20 mouse cellular contexts compared by ENCODE assay signal in genomic region chr2:33840483-33840882, GRCm38 (mm10). TPM values are rescaled to one million over a fixed set of nuclear protein-coding genes. Genes with fewer than 3 reads are reported as not detected.
DNase-seq lines count a peak whose midpoint lies in the region; ATAC-seq and TF ChIP-seq lines count a peak whose summit lies in the region.
"Had no signal": no experiment of that assay in that cellular context is flagged by ENCODE, and none has a peak within 500 bp of the region (broad histone marks: within the 10 kb centered on the region; RNA-seq: fewer than 3 reads in every experiment).

No protein-coding gene starts in this region.

- TF ChIP-seq CTCF in liver, embryonic 14.5 days (IDR thresholded peaks at IDR 0.05; ENCODE audit: low read depth), result no peak
- no peak for TF ChIP-seq CTCF in midbrain, postnatal 0 days (IDR thresholded peaks at IDR 0.05)

- no peaks in the 10 kb centered on the region for H3K9me3 ChIP-seq in midbrain, embryonic 12.5 days
- H3K9me3 ChIP-seq in midbrain, embryonic 11.5 days (ENCODE audit: control insufficient read depth, low read length), result no peaks in the 10 kb centered on the region
- no peaks in the 10 kb centered on the region for H3K9me3 ChIP-seq in hindbrain, embryonic 14.5 days (ENCODE audit: control insufficient read depth, low read length)
- H3K9me3 ChIP-seq in liver, embryonic 14.5 days (ENCODE audit: control insufficient read depth, low read length), result no peaks in the 10 kb centered on the region
- H3K9me3 ChIP-seq in midbrain, postnatal 0 days (ENCODE audit: low read length), result no peaks in the 10 kb centered on the region
- H3K9me3 ChIP-seq: embryonic facial prominence, embryonic 10.5 days; forebrain, embryonic 12.5 days; intestine, embryonic 15.5 days had no signal

- H3K9ac ChIP-seq in midbrain, embryonic 12.5 days (replicated peaks), result no peak overlapping the region
- no peak overlapping the region for H3K9ac ChIP-seq in midbrain, embryonic 11.5 days (ENCODE audit: low read length)
- H3K9ac ChIP-seq in hindbrain, embryonic 14.5 days, result 0 out of 2 replicates have a peak overlapping the region, but pooled peaks have one; percentile 12
- peak overlapping the region; percentile 24 for H3K9ac ChIP-seq in liver, embryonic 14.5 days (replicated peaks)
- 0 out of 2 replicates have a peak overlapping the region, but pooled peaks have one; percentile 2 for H3K9ac ChIP-seq in midbrain, postnatal 0 days (replicated peaks; ENCODE audit: low read length, poor library complexity, severe bottlenecking)
- H3K9ac ChIP-seq: forebrain, embryonic 12.5 days; intestine, embryonic 15.5 days had no signal

- no peak for DNase-seq in midbrain, embryonic 11.5 days (ENCODE audit: low spot score, missing footprints)
- no peak for DNase-seq in hindbrain, embryonic 14.5 days (ENCODE audit: low spot score)
- DNase-seq in liver, embryonic 14.5 days (ENCODE audit: low read depth in 3 of 3, low spot score in 3 of 3), result no peak
- DNase-seq in midbrain, postnatal 0 days (ENCODE audit: low spot score), result no peak
- DNase-seq in B cell, adult 2 months, result no peak
- DNase-seq in embryo, embryonic 10 days (ENCODE audit: low spot score), result no peak
- DNase-seq: adrenal gland, postnatal 10 days; cerebellum, adult 11 months; cerebellum, postnatal 36 days; heart, adult 18-20 months; heart, postnatal 36 days; kidney, adult 9 months; lung, adult 2 months; lung, postnatal 36 days; thymus, postnatal 4 days had no signal

- H3K27ac ChIP-seq in midbrain, embryonic 12.5 days (replicated peaks), result peak overlapping the region; percentile 39; the same call in 1 of the 2 replicates
- H3K27ac ChIP-seq in midbrain, embryonic 11.5 days (ENCODE audit: low read depth, low read length), result no peak overlapping the region
- H3K27ac ChIP-seq in hindbrain, embryonic 14.5 days, result peak overlapping the region; percentile 40
- H3K27ac ChIP-seq in liver, embryonic 14.5 days, result peak overlapping the region; percentile 100
- 0 out of 2 replicates have a peak overlapping the region, but pooled peaks have one; percentile 9 for H3K27ac ChIP-seq in midbrain, postnatal 0 days (ENCODE audit: low read depth, low read length)
- H3K27ac ChIP-seq: embryonic facial prominence, embryonic 10.5 days; intestine, embryonic 15.5 days had no signal

- ATAC-seq in midbrain, embryonic 12.5 days (ENCODE audit: low FRiP score, low read depth), result no peak
- no peak for ATAC-seq in midbrain, embryonic 11.5 days (ENCODE audit: low FRiP score)
- ATAC-seq in hindbrain, embryonic 14.5 days (ENCODE audit: low FRiP score), result no peak
- no peak for ATAC-seq in liver, embryonic 14.5 days (ENCODE audit: insufficient read depth)
- ATAC-seq in midbrain, postnatal 0 days (ENCODE audit: low FRiP score), result no peak
- ATAC-seq: activated CD4-positive, CD25-positive, alpha-beta regulatory T cell, adult 4 months; intestine, embryonic 15.5 days had no signal

- peaks cover 19% of the 10 kb centered on the region for H3K36me3 ChIP-seq in midbrain, embryonic 12.5 days
- H3K36me3 ChIP-seq in midbrain, embryonic 11.5 days (ENCODE audit: control insufficient read depth, insufficient read depth, low read length), result no peaks in the 10 kb centered on the region; the same call in 1 of the 2 replicates
- H3K36me3 ChIP-seq in hindbrain, embryonic 14.5 days (replicated peaks; ENCODE audit: control insufficient read depth, insufficient read depth), result peaks cover 9% of the 10 kb centered on the region; the same call in 1 of the 2 replicates
- H3K36me3 ChIP-seq in liver, embryonic 14.5 days (replicated peaks; ENCODE audit: control insufficient read depth, insufficient read depth, low read depth), result no peaks in the 10 kb centered on the region
- peaks cover 9% of the 10 kb centered on the region; the same call in 1 of the 2 replicates for H3K36me3 ChIP-seq in midbrain, postnatal 0 days (ENCODE audit: insufficient read depth, low read length)
- H3K36me3 ChIP-seq: intestine, embryonic 15.5 days had no signal

- no peaks in the 10 kb centered on the region for H3K27me3 ChIP-seq in midbrain, embryonic 12.5 days
- no peaks in the 10 kb centered on the region for H3K27me3 ChIP-seq in midbrain, embryonic 11.5 days (ENCODE audit: control insufficient read depth, insufficient read depth, low read length)
- no peaks in the 10 kb centered on the region for H3K27me3 ChIP-seq in hindbrain, embryonic 14.5 days (ENCODE audit: control insufficient read depth, insufficient read depth, low read length)
- no peaks in the 10 kb centered on the region for H3K27me3 ChIP-seq in liver, embryonic 14.5 days (ENCODE audit: control insufficient read depth, insufficient read depth, low read length)
- no peaks in the 10 kb centered on the region for H3K27me3 ChIP-seq in midbrain, postnatal 0 days (ENCODE audit: insufficient read depth, low read length)
- H3K27me3 ChIP-seq: forebrain, embryonic 12.5 days; intestine, embryonic 15.5 days had no signal

- H3K4me2 ChIP-seq in midbrain, embryonic 12.5 days (replicated peaks), result no peak overlapping the region
- no peak overlapping the region for H3K4me2 ChIP-seq in midbrain, embryonic 11.5 days
- H3K4me2 ChIP-seq in hindbrain, embryonic 14.5 days (replicated peaks), result no peak overlapping the region
- no peak overlapping the region for H3K4me2 ChIP-seq in liver, embryonic 14.5 days (ENCODE audit: low read depth)
- no peak overlapping the region for H3K4me2 ChIP-seq in midbrain, postnatal 0 days (ENCODE audit: low read depth, low read length, poor library complexity, severe bottlenecking)
- H3K4me2 ChIP-seq: forebrain, embryonic 12.5 days; intestine, embryonic 15.5 days had no signal

- 67% methylated on average over 3 of the region's 3 CpGs for WGBS in midbrain, embryonic 12.5 days
- WGBS in midbrain, embryonic 11.5 days, result 73% methylated on average over 3 of the region's 3 CpGs
- 40% methylated on average over 3 of the region's 3 CpGs for WGBS in hindbrain, embryonic 14.5 days
- 73% methylated on average over 3 of the region's 3 CpGs for WGBS in liver, embryonic 14.5 days (ENCODE audit: insufficient replicate concordance)
- WGBS in midbrain, postnatal 0 days, result 58% methylated on average over 3 of the region's 3 CpGs

- H3K4me1 ChIP-seq in midbrain, embryonic 12.5 days, result peaks cover 37% of the 10 kb centered on the region
- no peaks in the 10 kb centered on the region for H3K4me1 ChIP-seq in midbrain, embryonic 11.5 days (ENCODE audit: control insufficient read depth, insufficient read depth, low read length)
- peaks cover 36% of the 10 kb centered on the region for H3K4me1 ChIP-seq in hindbrain, embryonic 14.5 days (replicated peaks; ENCODE audit: control insufficient read depth, insufficient read depth, low read length)
- H3K4me1 ChIP-seq in liver, embryonic 14.5 days (replicated peaks; ENCODE audit: control insufficient read depth in 2 of 2, insufficient read depth in 2 of 2, low read length in 1 of 2), result peaks cover 73 to 78% of the 10 kb centered on the region in 2 experiments
- H3K4me1 ChIP-seq in midbrain, postnatal 0 days (ENCODE audit: insufficient read depth, low read length), result peaks cover 12% of the 10 kb centered on the region; the same call in 1 of the 2 replicates
- H3K4me1 ChIP-seq: intestine, embryonic 15.5 days had no signal

- no peak overlapping the region for H3K4me3 ChIP-seq in midbrain, embryonic 12.5 days
- no peak overlapping the region for H3K4me3 ChIP-seq in midbrain, embryonic 11.5 days (ENCODE audit: low read depth, low read length)
- H3K4me3 ChIP-seq in hindbrain, embryonic 14.5 days (replicated peaks; ENCODE audit: low read length), result no peak overlapping the region
- no peak overlapping the region for H3K4me3 ChIP-seq in liver, embryonic 14.5 days (ENCODE audit: insufficient read depth in 1 of 2, low read depth in 2 of 2, low read length in 2 of 2)
- no peak overlapping the region for H3K4me3 ChIP-seq in midbrain, postnatal 0 days (ENCODE audit: low read depth, low read length)
- H3K4me3 ChIP-seq: embryonic facial prominence, embryonic 10.5 days; forebrain, embryonic 12.5 days; intestine, embryonic 15.5 days had no signal

- no peak for TF ChIP-seq EP300 in liver, embryonic 14.5 days (IDR thresholded peaks at IDR 0.05; ENCODE audit: low read depth)

RNA-seq across cellular contexts. Expression of gene Mvb12b, which starts 47.3 kb away (rescaled TPM):
- polyA plus RNA-seq in midbrain, embryonic 12.5 days (2016; fragmentation: Nextera tagmentation; extraction: Ambion mirVana), result 55.6 and 58.3 TPM in 2 replicates
- 36.6 and 38.1 TPM in 2 replicates for polyA plus RNA-seq in midbrain, embryonic 11.5 days (2014; fragmentation: Nextera tagmentation; extraction: Ambion mirVana)
- 48.0 and 54.9 TPM in 2 replicates for polyA plus RNA-seq in hindbrain, embryonic 14.5 days (2014; fragmentation: Nextera tagmentation; extraction: Ambion mirVana)
- 6.6 and 6.9 TPM in 2 replicates for polyA plus RNA-seq in liver, embryonic 14.5 days (2012; rRNA removed)
- polyA plus RNA-seq in liver, embryonic 14.5 days (2014; fragmentation: Nextera tagmentation; extraction: Ambion mirVana), result 8.3 and 11.3 TPM in 2 replicates
- total RNA-seq in midbrain, postnatal 0 days (2014; rRNA removed), result 133 and 155 TPM in 2 replicates
- 48.8 and 68.1 TPM in 2 replicates for polyA plus RNA-seq in midbrain, postnatal 0 days (2015; fragmentation: Nextera tagmentation; extraction: Ambion mirVana)

Comparison
In these comparisons a context has a peak if more than half of its experiments do, and no peak if none do; other contexts are left out.
1. H3K9ac ChIP-seq: peak in hindbrain, embryonic 14.5 days (single experiment), liver, embryonic 14.5 days (single experiment) and midbrain, postnatal 0 days (single experiment); none in midbrain, embryonic 12.5 days (single experiment) and midbrain, embryonic 11.5 days (single experiment).